Mouse (Mus musculus) adrenal gland, adult 2 months (tissue): ENCODE measurements around the gene Arl2. TPM values are rescaled to one million over a fixed set of nuclear protein-coding genes. Genes with fewer than 3 reads are reported as not detected.

Source experiments
- DNase-seq: peaks from one replicate; pipeline ENCODE4 v3.0.0; 2021
- polyA plus RNA-seq: library from polyadenylated mRNA; depleted of rRNA; stranded (reverse); fragments of >200 nt; gene quantifications from 2 replicates; pipeline ENCODE4 v1.2.3, GENCODE M21; 2012
- total RNA-seq, 2 experiments: library from RNA; stranded (reverse); gene quantifications; 2 replicates each; pipeline ENCODE4 v1.2.3; 2021

Gene Arl2
- total and polyA plus RNA-seq, 3 experiments, result 84.1 to 313 (median 96.5) TPM

DNA sequence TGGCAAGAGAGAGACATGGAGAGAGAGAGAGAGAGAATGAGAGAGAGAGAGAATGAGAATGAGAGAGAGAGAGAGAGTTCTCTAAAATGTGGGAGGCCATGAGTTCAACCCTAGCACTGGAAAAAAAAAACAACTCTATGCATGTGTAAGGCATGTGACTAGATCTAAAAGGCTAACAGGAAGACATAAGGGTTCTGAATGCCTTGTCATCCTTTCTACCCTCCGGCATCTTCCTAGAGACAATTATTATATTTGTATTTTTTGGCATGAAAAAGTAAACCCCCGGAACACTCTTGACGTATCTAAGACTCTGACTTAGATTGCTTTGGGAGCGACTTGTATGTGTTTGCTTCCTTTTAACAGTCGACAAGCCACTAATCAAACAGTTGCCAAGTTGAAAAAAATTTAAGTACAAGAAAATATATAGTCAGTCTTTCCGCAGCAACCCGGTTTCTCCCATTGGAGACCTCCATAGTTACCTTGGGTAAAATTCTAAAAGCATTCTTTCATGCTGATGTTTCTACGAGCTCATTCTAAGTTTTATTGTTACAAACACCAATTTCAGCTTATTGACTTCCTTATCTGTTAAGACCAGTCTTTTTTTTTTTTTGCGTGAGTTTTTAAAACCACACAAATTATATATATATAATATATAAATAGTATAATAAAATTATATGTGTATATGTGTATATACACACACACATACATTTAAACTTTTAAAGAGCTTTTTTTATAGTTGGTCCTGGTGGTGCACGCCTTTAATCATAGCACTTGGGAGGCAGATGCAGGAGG lies 14.4 kb downstream of the Arl2 start:
- DNase-seq, result no peak

DNA sequence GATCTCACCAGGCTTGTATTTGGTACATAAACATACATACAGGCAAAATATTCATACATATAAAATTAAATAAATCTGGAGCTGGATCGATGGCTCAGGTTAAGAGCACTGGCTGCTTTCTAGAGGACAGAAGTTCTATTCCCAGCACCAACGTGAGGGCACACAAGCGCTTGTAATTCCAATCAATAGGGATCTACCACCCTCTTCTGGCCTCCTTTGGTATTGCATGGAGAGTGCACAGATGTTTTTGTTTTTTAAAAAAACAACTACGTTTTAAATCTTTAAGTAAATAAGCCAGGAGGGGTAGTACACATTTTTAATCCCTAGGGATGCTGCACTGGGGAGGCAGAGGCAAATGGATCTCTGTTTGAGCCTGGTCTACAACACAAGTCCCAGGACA lies 15.1 kb downstream of the Arl2 start:
- no peak for DNase-seq

DNA sequence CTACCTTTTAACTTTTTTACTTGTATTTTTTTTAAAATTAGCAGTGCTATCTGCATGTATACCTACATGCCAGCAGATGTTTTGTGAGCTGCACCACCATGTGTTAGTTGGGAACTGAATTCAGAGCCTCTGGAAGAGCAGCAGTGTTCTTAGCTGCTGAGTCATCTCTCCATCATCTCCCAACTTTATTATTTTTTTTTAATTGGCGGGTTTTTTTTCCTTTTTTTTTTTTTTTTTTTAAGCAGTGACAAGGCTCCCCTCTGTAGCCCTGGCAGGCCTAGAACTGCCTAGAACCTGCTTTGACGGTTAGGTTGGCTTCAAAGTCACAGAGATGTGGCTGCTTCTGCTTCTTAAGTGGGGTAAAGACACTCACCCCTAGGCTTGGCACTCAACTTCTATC lies 16.4 kb downstream of the Arl2 start:
- no peak for DNase-seq

DNA sequence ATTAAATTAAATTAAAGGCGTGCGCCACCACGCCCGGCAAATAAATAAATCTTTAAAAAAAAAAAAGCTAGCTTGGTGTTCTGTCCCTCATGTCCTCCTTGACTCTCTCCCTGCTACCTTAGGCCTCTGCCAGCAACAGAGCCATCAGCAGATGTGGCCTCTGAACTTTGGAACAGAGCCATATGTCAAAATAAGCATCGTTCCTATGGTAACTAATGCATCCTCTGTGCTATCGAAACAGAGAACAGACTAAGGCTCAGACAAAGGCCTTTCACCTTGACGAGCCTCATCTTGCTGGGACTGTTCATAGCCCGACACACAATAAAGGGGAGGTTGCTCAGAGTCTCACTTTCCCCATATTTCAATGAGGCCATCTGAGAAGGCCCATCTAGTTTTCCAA lies 18.0 kb downstream of the Arl2 start:
- DNase-seq, result no peak

DNA sequence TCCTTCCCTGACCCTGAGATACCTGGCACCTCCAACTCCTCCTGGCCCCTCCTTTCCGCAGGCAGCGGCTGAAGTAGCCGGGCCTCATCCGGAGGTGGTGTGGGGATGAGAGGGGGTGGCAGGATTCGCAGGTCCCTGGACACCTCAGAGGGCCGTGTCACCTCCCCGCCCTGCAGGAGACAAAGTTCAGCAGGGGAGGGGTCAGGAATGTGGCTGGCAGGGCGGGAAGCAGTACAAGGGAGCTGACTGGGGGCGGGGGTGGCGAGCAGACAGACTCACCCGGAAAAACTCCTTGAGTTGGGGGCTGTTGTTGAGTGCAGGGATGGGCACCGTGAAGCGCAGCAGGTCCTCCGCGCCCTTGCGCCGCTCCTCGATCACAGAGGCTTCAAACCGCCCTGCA lies 19.6 kb downstream of the Arl2 start:
- DNase-seq, result no peak

DNA sequence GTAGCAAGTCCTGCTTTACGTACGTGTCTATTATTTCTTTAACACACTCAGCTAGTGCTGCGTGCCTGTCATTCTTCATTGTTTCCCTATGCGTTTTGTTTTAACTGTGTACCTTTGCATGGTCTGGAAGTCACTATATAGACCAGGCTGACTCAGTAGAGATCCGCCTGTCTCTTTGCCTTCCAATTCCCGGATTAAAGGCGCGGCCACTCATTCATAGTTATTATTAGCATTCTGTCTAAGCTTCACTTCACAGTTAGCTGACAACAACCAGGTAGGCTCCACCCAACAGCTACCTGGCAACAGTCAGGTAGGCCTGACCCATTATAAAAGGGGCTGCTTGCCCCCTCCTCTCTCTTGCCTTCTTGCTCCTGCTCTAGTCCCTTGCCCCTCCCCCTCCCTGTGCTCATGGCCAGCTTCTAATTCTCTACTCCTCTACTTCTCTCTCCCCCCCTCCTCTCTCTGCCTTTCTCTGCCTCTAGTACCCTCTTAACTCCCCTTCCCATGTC lies 22.6 kb downstream of the Arl2 start:
- no peak for DNase-seq

DNA sequence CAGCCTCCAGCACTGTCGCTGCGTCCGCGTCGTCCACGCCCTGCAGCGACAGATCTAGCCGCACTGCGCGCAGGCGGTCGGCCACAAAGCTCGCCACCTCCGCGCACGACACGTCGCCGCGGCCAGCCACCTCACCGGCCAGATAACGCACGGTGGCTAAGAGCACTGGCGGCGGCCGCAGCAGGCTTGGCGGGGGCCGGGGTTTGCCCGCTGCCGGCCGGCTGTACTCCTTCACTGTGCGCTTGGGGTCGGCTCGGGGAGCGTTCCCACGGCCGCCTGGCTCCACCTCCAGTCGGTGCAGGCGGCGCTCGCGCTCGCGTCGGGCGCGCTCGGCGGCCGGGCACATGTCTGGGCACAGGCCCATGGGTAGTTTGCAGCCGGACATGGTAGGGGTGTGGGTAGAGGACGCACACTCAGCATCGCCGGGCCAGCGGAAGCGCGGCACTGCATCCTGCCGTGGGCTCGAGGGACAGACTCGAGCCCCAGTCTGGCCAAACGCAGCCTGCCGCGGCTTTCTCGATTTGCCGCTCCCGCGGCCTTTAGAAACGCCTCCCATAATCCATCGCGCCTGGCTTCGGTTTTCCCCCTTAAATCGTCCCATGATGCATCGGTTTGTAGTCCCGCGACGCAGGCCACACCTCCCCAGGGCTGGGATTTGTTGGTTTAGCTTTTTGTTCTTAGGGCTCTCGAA lies 23.2 kb downstream of the Arl2 start, which contains the start of gene Sac3d1:
Gene Sac3d1 (minus strand): TSS at position 665 of the 691 bp plus-strand sequence.
- DNase-seq, result peak; percentile 94

DNA sequence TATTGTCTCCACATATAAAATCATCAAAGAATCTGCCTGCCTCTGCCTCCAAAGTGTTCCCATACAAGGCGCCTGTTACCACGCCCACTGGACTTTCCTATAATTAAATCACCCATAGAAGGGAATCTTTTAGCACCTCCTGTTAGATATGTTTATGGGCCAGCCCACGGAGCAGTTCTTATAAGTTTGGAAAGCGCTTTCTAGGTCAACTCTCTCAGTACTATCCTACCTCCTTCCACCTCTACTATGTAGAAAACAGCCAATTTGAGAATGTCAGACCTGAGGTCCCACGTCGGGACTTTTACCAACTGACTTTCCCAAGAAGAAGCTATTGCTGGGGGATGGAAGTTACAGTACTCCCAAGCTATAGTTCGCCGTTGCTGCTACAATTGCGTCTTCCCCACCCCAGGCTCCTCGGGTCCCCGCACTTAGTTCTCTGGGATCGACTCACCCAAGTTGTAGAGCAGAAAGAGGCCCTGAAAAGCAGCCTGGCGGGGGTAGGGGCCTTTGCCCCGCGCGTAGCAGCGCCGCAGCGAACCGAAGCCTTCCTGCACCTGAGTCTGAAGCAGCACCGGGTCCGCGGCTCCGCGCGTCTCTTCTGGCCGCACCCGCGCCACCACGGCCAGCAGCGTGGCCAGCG lies 23.9 kb downstream of the Arl2 start:
- DNase-seq, result no peak

DNA sequence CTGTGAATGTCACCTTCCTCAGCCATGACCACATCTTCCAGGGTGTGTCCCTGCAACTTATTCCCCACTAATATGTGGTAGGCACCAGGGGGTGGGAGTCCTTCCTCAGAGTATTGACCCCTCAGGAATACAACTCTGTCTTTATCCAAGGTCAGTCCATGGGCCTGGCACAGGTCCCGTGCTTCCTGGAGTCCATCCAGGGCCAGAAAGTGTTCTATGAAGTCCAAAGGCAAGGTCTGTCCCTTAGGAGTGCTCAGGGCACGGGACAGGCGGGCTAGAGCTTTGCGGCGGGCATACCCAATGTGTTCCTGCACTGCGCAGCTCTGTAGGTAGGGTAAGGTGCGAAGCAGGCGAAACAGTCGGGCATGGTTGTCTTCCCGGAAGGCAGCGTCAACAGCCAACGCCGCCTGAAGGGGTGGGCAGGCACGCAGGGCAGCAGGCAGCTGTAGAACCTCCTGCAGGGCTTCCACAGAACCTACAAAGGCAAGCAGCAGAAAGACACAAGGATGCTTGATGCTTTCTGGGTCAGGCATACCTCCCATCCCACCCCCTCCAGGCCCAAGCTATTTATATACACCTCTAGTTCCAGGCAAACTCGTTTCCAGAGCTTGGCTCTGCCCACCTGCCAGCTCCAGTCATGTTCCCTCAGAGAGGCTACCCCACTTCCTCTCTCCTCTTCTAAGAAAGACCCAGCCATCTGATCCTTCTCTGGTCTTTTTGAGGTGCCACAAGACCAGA lies 25.1 kb downstream of the Arl2 start:
- DNase-seq, result peak; percentile 45

DNA sequence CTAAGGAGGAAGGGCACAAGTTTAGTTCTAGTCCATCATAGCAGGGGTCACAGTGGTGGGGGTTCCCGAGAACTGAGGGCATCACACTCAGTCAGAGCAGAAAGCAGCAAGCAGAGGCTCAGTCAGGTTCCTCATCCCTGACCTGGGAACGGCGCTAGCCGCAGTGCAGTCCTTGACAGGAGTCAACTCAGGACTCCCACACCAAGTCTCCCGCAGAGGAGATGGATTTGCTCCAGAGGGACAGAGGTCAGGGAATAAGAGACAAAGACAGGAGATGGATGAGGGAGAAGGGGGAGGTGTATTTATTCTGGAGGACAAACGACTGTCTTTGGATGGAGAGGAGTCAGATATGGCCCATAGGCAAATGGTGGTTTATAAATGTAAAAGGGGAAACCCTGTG lies 28.2 kb downstream of the Arl2 start:
- no peak for DNase-seq

DNA sequence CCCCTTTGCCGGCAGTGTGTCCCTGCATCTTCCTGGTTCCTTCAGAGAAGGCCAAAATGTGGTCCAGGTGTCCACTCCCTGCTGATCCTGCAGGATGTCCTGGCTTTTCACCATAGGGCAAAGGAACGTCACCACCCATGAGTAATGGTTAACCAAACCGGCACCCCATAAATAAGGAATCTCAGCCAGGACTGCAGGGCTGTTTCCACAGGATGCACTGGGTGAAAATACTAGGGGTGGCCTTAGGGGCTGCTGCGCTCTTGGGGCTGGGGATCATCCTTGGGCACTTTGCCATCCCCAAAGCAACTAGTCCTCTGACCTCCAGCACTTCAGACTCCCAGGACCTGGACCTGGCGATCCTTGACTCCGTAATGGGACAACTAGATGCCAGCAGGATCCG lies 35.8 kb downstream of the Arl2 start, which contains the start of gene Naaladl1:
Gene Naaladl1 (plus strand): TSS at position 197 of the 400 bp plus-strand sequence.
- DNase-seq, result no peak

DNA sequence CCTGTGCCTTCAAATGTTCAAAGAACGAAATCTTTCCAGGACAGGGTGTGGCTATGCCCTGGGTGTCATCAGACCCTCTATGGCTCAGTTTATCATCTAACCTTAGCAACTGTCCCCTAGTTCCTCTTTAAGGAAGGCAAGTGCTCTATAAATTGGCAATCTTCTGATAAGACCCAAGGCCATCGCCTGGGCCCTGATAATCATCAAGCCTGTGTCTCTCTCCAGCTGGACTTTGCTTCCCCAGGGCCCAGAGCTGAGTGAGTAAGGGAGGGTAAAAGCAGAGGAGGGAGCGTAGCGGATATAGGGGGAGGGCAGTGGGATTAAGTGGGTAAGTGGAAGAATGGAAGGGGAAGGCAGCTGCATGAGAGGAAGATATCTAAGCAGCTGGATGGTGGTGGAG lies 36.9 kb downstream of the Arl2 start:
- no peak for DNase-seq

DNA sequence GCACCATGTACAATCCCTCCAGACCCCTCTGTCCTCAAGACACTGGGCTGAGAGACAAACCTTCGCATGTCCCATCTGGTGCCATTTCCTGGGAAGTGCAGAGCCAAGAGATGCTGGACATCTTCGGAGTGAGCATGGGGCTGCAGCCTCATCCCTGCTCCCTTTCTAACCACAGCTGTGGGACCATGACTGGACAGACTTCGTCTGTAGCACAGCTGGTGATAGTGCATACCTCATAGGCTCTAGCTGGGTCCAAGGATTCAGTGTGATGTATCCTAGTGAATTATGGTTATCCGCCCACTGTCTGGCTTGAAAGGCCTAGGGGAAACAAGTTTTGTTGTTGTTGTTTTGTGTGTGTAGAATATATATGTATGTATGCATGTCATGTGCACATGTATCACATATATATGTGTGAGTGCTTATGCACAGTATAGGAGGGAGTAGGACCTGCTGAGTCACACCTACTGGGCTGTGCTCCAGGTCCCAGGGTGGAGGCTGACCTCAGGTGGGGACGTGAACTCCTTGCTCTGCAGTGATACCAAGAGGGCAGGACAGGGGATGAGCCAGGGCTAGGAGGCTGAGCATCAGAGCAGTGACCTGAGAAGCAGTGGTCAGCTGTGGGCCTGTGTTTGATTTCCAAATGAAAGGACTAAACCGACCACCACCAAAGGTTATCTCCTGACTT lies 39.0 kb downstream of the Arl2 start:
- DNase-seq, result no peak

DNA sequence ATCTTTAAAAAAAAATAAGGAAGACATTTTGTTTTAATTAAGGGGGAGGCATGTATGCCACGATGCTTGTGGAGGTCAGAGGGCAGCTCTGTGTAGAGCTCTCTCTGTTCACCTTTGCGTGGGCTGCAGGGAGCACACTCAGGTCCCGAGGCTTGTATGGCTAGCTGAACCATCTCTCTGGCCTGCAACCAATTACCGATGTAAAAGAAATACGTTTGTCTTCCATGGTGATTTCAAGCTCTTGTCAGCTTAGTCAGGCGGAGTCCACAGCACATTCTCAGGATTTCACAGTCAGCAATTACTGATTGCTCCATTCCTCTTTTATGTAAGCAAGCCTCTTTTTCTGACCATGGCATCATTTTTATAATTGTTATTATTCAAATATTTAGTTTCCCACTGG lies 40.2 kb downstream of the Arl2 start:
- no peak for DNase-seq

DNA sequence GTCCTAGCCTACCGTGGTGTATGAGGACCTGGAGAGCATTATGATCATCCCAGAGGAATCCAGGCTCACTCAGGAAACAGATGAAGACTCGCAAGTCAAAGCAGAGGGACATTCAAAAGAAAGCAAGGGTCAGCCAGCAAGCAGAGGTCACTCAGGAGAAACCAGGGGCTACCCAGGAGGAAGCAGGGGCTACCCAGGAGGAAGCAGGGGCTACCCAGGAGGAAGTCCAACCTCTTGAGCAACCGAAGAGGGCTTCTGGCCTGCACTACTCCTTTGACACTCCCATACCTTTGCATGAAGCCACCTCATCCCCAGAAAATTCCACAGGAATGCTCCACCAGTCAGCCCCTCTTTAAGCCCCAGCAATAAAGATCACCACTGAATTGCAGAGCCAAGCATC lies 43.5 kb downstream of the Arl2 start:
- peak; percentile 27 for DNase-seq

DNA sequence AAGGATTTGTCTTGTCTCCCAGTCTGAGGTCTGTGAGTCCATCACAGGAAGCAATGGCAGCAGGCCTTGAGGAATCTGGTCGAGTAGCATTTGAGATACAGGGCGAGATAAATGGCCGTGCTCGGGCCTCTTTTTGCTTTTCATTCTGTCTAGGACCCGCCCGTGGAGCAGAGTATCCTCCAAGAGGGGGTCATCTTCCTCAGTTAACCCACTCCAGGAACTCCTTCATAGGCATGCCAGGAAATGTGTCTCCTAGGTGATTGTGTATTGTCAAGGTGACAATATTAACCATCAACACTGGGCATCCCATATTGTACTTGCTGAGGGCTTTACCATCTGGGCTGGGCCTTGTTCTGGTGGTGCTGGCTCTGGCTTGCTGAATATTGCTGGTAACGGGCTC lies 47.2 kb downstream of the Arl2 start, which contains the start of gene AC131692.1:
Gene AC131692.1 (plus strand): TSS at position 301 of the 400 bp plus-strand sequence.
- DNase-seq, result no peak

DNA sequence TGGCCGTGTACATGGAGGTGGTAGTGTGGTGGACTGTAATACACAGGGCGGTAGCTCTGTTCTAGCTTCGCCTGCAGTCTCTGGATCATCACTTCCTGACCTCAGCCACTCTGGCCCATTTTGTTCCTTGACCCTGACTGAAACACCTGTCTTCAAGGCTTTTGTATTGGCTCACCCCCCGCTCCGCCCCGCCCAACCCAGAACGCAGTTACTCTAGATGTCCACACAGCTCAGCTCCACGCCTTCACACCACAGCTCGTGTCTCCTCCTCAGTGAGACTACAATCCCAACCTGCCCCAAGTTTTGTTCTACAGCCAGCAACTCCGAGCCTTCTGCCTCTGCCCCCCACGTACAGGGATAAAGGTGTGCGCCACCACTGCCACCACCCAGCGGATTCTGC lies 52.5 kb downstream of the Arl2 start:
- no peak for DNase-seq

DNA sequence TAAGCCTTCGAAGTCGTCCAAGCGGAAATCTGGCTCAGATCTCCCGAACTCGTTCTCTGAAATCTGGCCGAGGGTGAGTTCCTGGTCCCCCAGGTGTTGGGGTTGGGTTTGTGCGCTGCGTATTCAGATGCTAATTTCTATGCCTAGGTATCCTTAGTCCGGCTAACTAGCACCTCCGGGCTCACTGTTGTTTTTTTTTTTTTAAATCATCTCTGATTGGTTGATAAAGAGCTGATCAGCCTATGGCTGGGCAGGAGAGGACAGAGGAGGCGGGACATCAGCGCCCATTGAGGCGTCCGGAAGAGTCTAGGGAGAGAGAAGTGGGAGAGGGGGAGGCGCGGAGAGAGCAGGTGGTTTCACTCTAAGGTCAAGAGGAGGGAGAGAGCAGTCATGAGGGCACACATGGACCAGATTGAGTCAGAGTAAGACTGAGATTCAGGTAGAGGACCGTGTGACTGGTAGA lies 55.9 kb downstream of the Arl2 start:
- peak; percentile 63 for DNase-seq

DNA sequence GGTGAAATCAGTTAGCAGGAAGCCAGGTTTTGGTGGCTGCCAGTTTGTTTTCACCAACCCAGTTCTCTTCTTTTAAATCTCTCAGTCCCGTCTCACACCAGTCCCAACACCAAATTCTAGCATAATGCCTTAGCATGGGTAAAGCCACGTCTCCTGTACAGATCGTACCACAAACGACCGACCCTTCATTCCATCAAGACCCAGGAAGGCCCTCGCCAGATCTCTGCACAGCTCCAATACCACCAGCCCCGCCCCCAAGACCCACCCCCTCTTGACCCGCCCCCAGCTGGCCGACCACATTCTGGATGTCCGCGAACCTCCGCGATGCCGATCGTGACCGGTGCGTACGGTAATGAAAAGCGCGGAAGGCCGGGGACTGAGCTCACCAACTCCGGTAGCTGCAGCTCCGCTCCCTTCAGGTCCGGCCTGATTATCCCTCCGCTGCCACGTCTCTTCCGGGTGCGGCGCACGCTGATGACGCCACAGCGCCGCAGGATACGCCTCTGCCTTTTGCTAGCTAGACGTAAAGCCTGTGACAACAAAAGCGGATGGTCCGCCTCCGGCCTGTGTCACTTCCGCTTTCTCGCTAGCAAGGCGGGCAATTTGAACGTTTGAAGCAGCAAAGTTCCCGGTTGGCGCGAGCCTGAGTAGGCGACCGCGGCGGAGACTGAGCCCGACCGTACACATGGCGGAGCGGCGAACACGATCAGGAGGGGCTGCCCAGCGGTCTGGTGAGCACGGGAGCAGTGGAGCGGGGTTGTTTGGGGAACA lies 56.7 kb downstream of the Arl2 start, which contains the start of the genes Zfpl1 and Cdca5:
Gene Zfpl1 (minus strand): TSS at position 479 of the 771 bp plus-strand sequence.
Gene Cdca5 (plus strand): TSS at position 506 of the 771 bp plus-strand sequence.
- DNase-seq, result peak; percentile 96
